Mouse (Mus musculus) lung, postnatal 10 days (tissue): ENCODE measurements at regions not wholly inside any gene's neighbourhood (a gene's known extent, or its start where the extent isn't known, plus 50 kb on each side); places are given as distances from the start of the nearest gene placed in this dataset.

ENCODE experiments used
- DNase-seq: peaks from one replicate; pipeline ENCODE4 v3.0.0; 2021

DNA sequence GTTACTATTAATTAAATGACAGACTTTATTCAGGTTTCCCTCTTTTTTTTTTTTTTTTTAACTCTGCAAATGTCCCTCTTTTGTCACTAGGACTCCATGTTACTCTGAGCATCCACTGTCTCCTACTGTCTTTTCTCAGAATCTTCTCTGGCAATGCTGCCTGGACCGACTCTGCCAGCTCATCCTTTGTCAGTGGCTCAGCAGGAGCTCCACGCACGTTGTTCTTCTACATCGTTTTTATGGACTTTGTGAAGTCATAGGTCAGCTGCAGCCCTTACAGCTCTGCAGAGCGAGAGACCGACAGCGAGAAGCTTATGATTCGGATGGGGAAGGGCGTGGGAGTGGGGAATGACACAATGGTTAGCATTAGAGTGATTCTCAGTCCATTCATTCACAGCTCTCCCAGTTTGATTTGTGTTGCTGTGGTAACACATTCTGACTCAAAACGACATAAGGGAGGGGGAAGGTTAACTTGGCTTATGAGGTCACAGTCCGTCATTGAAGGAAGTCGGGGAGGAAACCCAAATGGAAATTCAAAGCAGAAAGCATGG is 300.1 kb upstream of the Kazn start:
- no peak for DNase-seq

DNA sequence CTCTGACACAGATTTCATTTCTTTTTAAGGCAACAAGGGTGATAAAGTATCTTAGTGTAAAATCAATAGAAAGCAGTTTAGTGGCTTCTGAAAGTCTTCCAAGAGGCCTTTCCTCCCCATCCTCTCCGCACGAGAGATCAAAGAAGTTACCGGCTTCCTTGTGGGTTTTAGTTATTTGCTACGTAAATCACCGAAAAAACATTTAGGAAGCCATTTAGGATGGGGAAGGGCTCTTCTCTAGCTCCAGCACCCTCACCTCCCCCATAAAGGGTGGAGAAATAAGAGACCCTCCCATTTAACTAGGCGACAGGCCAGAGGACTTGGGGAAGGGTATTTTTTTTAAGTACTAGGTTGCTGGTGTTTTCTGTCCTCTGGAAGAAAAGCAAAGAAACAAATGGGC is 287.9 kb upstream of the Kazn start:
- DNase-seq = no peak

DNA sequence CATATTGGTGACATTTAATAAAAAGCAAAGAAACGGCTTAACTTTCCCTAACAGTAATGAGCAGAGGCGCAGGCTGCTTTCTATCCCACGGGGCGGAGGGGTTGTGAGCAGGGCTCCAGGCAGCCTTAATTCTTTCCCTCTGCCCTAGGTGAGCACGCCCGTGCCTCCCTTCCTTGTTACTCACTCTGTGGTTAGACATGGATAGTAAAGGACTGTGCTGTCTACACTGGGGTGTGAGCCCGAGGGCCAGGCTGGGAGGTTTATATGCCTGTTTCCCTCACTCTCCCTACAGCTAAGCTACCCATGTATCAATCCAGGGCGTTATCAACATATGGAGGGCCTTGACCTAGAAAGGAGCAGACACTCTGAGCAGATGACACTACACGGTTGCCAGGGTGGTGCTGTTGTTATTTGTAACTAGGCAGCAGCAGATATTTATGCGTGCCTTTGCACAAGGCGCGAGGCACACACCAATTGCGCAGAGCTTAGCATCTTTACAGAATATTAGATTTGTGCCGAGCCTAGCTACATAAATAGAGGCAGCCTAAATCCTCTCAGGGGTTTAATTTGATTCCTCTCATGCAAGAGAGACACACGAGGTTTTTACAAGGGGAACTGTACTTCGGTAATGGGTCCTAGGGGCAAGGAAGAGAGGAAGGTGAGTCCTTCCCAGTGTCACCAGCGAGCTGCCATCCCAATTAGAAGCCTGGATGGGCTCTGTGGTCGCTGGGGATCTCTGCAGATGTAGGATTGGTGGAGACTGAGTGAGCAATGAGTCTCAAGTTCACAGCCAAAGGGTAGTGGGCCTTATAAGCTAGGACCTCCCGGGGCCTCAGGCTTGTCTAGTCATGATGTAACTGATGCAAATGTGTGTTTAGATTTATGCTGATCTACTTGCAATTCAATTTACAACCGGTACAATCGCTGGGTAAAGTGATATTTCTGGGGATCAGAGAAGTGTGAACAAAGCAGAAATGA is 278.6 kb upstream of the Kazn start:
- DNase-seq = no peak

DNA sequence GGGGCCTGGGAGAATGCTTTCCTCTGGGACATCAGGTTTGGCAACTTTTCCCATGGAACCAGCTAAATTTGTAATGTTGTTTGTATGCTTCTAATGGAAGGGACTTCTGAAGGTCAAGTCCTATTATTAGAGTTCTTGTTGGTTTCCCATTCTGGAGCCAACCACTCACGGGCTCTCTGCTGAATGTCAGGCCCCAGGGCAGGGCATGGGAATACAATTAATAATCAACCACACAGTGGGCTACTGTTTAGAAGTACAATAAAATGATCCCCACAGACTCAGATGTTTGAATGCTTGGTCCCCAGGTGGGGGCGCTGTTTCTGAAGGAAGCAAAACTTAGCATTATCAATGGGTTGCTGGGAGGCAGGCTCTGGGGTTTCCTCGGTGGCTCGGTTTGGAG is 275.6 kb upstream of the Kazn start:
- DNase-seq = no peak

DNA sequence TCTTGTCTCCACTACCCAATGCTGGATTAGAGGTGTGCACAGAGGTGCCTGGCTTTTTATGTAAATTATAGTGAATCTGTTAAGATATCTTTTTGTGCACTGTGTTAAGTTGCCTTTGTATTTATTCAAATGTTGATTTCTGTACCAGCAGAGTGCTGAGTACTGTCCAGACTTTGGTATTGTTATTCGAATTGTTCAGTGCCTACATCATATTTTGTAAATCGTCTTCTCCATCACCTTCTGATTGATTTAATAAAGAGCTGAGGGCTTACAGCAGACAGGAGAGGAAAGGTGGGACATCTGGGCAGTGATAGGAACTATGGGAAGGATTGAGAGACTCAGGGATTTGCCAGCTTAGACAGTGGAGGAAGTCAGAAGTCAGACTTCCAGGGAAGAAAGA is 270.2 kb upstream of the Kazn start:
- no peak for DNase-seq

DNA sequence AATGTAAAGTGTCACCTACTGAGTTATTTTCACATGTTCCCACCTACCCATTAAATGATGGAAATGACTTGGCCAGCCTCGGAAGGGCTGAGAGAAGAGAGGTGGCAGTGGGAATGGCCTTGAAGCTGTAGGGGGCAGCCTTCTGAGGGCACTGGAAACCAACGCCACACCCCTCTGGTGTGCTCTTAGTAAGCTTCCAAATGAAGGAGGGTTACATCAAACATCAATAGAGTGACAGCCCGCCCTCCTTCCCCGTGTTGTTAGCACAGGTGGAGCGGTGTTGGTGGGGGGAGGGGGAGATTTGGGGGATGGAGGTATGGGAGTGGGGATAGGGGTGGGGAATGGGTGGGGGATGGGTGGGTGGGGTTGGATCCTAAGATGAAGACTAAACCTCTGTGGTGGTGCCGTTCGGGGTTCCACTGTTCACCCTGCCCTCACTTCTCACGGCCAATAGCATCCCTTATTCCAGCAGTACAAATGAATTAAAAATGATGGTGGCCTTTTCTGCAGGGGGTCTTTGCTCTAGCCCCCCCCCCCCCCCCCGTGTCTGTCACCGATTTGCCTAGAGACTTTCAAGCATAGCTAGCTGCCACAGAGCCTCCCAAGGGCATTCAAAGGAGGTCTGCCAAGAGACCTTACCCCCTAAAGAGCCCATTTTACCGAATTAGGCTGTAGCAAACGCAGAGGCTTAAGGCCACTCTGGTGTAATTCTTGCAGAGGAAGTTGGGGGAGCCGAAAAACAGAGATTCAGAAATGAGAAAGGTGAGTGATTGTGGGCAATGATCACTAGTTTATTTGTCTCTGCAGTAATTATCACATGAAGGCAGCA is 267.4 kb upstream of the Kazn start:
- no peak for DNase-seq

DNA sequence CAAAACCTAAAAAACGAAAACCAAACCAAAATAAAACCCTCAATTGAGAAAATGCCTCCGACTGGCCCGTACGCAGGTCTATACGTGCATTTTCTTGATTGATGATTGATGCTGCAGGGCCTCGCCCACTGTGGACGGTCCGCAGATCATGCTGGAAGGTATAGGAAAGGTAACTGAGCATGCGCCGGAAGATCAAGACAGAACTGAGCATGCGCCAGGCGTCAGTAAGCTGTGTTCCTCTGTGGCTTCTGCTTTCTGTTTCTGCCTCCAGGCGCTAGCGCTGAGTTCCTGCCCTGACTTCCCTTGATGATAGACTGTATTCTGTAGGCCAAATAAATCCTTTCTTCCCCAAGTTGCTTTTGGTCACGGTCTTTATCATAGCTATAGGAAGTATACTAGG is 264.6 kb upstream of the Kazn start:
- DNase-seq = no peak

DNA sequence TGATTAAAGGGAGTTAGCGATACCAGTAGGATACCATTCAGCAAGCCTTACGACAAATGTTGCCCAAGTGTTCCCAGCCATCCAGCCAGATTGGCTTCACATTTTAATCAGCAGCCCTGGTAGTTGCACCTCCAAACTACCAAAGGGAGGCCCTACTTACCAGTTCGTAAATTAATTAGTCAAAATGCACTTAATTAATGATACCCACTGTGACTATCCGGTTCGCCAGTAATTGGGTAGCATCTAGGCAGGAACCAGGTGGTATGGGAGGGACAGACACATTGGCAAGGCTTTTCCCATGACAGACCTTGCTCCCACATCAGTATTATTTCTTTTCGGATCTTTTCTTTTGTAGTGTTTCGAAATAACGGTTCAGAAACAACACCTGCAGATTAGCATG is 262.0 kb upstream of the Kazn start:
- no peak for DNase-seq

DNA sequence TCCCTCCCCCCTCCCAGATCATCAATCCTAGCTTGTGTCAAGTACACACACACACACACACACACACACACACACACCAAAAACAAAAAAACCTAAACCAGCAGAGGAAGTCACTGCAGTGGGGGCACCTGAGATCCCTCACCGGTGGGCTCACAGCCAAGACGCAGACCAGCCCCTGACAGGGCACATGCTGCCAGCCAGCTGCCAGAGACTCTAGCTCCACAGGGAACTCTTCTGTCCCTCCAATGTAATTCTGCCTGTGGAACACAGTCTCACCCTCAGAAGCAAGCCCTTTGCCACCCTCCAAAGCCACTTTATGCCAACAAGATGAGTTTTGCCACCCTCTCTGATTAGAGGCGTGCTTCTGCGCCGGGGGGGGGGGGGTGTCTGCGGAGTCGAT is 261.3 kb upstream of the Kazn start:
- DNase-seq = no peak

DNA sequence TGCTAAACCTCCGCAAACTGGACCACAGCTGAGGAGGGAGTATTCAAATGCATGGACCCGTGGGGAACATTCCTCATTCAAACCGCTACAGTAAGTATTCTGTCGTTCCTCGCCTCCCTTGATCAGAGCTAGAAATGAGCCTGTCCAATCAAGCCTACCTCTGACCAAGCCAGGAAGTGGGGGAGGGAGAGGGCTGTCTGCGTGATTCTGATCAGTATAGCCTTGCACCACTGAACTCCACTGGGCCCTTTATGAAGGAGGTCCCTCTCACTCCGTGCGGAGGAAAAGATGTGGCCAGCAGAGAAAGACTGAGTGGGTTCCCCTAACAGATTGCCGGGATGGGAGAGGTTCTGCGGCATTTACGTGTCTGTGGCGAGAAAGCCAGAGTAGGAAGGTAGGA is 257.4 kb upstream of the Kazn start:
- DNase-seq = no peak

DNA sequence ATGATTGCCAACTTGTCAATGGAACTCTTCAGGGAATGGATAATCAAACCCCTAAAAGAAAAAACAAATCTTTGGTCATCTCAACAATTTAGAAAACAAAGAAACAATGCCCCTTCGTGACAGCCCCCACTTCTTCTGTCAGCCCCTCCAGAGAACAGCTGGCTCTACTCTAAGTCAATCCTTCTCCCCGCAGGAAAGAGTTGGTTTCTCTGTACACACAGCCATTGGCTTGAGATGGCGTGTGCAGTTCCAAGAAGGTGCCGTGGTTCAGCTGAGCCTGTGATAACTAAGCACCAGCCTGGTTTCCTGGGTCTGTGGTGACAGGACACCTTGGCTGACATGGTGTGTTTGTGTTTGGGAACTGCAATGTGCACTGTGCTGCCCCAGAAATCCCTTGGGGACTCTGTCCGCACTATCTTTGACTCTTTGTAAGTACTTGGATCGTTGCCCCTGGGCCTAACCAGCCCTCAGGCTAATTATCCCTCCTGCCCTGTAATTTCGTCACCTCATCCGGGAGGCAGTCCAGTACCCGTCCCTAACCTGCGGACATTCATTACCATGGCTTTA is 253.8 kb upstream of the Kazn start:
- DNase-seq = peak; percentile 5

DNA sequence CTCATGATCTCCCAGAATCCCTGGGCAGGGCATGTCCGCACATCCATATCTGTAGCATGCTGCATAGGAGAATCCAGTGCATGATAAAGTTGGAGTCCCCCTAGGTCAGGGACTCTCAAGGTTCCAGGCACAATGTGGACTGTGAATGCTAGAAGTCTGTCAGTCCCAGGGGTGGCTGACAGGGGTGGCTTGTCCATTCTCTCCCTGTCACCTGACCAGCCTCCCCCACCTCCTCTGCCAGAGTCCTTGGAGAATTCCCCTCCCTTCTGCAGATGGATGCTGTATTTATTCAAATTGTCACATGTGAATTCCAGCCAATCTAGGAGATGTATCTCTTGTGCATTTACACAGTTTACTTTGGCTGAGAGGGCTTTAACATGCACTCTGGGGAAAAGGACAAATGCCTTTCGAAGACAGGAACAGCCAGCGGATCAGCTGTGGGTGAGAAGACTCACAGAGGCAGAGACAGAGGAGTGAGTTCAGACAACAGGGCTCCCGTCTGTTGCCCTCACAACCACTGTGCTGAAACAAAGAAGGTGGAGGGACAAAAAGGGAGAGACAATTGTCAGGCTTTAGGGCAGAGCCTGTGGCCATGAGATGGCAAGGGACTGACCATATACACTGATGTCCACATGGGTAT is 246.7 kb upstream of the Kazn start:
- no peak for DNase-seq

DNA sequence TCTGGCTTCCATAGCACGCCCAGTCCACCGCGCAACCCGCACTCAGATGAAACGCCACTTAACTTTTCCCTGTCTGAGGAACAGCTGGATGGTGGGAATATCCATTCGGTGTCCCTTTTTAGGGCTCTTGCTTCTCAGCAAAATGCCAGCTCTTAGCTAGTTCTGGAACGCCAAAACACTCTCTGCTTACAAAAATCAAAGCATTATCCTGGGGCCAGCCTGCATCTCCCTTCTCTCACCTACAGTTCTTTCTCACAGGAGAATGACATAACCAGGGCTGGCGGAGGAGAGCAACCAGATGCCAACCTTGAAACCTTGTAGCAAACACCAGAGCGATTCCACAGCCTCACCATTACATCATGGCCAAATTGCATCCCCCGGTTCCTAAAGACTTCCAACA is 236.4 kb upstream of the Kazn start:
- no peak for DNase-seq

DNA sequence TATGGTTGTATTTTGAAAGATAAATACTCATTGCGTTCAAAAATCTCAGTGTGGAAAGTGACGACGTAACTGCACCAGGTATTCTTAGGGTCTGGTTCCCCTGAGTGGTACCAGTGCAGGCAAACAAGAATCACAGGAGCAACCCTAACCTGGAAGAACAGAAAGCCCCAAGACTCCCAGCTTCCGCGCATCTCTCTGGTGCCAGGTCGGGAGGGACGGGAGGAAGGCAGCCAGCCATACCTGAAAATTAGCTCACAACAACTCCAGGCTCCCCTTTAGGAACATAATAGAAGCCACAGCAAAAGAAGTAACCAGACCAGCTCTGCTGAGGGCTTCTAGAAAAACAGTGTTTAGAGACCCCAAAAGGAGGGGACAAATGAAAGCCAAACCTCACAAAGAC is 235.4 kb upstream of the Kazn start:
- DNase-seq = no peak

DNA sequence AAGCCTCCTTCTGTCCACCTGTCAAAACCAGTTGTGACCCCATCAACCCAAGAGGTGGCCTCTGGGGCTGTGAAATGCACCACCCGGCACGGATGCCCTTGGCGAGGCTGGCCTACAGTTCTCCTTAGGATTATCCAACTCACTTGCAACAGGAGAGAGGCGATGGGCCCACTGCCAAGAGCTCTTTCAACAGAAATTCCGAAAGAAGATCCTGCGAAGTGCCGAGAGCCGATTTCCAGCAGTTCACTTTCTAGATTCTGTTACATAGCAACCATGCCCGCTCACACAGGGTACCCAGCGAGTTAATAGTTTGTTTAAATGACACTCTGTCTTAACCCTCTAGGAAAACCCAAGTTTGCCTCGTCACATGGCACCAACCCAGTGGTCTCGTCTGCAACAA is 234.8 kb upstream of the Kazn start:
- peak; percentile 49 for DNase-seq

DNA sequence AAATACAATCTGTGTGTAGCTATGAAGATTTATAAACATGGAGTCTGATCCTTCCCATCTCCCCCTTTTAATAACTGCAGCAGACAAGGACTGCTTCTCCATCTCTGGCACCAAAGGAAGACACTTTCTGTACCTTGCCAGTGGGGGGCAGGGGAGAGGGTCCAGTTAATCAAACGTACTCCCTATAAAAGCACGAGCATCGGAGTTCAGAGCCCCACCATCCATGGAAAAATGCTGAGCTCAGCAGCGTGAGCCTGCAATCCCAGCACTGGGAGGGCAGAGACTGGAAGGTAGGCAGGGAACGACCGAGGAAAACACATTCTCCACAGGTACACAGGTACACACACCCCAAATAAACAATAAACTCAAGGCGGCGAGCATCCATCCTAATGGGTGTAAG is 234.1 kb upstream of the Kazn start:
- DNase-seq = no peak

DNA sequence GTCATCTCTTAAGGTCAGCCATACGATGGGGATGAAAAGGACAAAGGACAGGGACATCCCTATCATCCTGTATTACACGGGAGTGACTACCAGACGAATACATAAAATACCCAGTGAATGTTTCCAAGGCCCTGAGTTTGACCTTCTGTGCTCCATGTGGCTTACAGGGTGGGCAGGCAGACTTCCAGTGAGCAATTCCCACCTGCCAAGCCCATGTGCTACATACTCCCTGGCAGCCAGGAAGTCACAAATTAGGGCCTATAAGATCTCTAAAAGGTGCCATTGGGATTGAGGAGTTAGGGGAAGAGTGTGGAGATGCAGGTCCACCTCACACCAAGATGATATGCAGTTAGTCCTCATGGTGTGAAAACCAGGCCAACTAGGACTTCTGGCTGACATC is 233.1 kb upstream of the Kazn start:
- no peak for DNase-seq

DNA sequence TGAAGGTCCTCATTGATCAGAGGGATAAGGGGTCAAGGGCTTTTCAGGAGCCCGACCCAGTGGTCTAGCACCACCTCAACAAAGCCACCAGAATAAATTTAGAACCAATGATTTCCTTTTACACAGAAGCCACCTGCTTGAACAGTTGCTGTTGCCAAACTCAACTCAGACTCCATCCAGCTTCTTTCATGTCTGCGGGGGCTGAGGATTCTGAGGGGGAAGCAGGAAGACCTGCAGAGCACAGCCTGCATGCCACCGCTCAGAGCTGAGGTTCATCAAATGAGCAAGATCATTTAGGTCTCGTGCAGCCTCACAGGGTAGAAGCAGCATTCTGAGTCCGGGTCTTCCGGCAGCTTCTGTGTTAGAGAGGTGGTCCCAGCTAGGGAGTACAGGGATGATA is 231.6 kb upstream of the Kazn start:
- DNase-seq = no peak

DNA sequence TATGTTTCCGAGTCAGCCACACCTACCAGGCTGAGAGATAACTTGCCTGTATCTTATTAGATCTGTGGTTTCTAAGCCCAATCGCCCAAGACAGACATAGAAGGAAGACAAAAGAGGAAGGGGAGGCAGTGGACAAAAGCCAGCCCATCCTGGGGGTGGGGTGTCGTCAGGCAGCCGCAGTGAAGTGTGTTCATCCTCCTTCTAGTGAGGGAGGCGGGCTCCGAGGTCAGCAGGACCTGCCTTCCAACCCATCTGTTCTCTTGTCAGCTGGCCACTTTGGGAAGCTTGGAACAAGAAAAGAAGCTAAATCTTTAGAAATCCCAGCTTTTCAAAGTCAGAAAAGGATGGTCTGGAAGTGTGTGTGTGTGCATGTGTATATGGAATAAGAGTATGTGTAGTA is 228.7 kb upstream of the Kazn start:
- DNase-seq = no peak

DNA sequence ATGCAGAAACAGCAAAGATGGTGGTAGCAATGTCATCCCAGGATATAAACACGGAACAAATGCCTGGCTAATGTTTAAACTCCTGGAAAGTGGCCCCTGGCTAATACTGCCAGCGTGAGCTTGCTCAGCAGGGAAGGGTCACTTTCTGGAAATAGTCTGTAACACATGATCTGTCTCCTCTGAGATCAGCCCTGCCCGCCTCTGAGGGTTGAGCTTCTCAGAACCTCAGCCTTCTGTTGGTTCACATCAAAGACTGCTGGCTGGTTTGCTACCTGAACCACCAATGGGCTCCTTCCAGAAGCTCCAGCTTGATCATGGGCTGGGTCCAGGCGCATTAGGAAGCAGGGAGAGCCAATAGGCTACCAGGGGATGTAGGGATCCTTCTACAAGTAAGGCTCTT is 226.0 kb upstream of the Kazn start:
- DNase-seq = no peak

DNA sequence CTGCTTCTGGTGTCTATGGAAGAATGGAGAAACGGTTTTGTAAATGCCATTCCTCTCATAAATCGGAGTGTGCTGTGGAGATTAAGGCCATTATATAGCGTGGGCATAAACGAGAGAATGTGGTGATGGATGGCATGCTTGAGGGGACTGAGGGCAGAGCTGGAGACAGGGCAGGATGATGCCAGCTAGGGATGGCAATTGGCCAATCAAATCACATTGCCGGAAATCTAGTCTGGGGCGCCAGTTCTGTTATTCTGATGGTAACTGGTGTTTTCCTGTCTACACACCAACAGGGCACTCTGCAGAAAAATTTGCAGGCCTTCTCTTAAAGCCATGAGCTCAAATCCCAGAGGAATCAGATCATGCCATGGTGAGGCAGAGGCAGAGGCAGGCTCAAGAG is 224.9 kb upstream of the Kazn start:
- no peak for DNase-seq

DNA sequence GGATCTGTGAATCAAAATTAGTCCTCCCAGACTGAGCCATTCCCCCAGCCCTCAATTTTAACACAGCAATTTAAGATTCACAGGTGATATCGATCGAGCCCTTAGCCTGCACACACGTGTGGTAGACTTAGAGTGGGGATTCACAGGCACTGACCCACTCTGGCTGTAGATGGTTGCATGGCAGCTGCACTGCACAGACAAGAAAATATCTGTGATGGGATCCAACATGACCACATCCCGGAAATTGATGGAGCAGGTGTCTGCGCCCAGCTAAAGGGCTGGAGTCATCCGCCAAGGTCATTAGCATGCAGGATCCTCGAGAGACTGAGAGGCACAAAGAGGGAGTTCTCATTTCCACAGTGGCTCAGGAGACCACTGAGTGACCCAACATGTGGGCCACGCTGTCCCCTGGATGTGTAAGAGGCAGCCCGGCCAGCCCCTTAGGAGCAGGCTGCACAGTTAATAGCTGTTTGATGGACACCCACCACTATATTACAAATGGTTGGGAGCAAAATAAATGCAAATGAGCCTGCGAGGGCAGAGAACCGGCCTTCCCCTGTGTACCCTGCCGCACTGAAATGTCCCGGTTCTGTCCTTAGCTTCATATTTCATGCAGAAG is 221.4 kb upstream of the Kazn start:
- DNase-seq = no peak

DNA sequence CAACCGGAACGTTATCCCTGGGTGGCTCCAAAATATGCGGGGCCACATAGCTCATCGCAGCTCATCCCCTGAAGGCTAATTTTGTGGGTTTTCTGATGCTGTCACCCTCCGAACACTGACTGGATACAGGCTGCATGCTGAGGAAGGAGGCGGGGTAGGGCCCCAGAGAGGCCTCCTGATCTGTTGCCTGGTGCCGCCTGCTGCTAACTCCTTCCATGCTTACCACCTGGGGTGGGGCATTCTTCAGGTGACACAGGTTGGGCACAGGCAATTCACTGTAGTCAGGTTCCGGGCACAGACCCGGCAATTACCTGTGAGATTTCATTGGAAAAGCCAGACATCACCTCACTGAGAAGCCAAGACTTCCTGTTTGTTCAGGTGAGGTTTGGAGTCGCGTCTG is 213.4 kb upstream of the Kazn start:
- DNase-seq = no peak
